Mouse (Mus musculus) embryonic fibroblast, embryonic 13.5 days (primary cell): ENCODE measurements around the gene Vmn2r6.
"Not testable (repeated sequence)": the region's sequence is repeated elsewhere in the genome, so short reads cannot be mapped to it uniquely, and the experiment has no call there.

ENCODE experiments used
- CTCF ChIP-seq: IDR thresholded peaks from 2 replicates; pipeline ENCODE4 v1.5.1; 2011; ENCODE audit warnings: mild to moderate bottlenecking, control low read depth, low read length, moderate library complexity, borderline replicate concordance; ENCODE audit not compliant: insufficient read depth
- POLR2A ChIP-seq: IDR thresholded peaks from 2 replicates; pipeline ENCODE4 v1.6.1; 2011; ENCODE audit warnings: low read depth, mild to moderate bottlenecking, control low read depth, low read length, moderate library complexity

GRCm38 (mm10) chr3:64509742-64510141 is 55.9 kb downstream of the Vmn2r6 start, which contains the start of gene Vmn2r5:
- TF ChIP-seq CTCF, POLR2A: not testable (repeated sequence)
